Mouse (Mus musculus) intestine, embryonic 16.5 days (tissue): ENCODE data around the gene Gtf3c5. TPM values are rescaled to one million over a fixed set of nuclear protein-coding genes. Genes with fewer than 3 reads are reported as not detected.

Experiments
- ATAC-seq: fragments of 200-750 bp; cut with Nextera tagmentation; 2 replicates; pipeline ENCODE4 v1.8.0; 2017; ENCODE audit warnings: moderate TSS enrichment, moderate library complexity
- H3K27ac ChIP-seq: fragments of 300-500 bp; sonication (generic); 2 replicates; pipeline ENCODE4 v1.5.1; 2014; ENCODE audit warnings: mild to moderate bottlenecking, low read length
- H3K27me3 ChIP-seq: fragments of 300-500 bp; sonication (generic); replicated peaks from 2 replicates; pipeline ENCODE4 v1.6.1; 2014; ENCODE audit warnings: low read length, control low read depth, mixed read lengths; ENCODE audit not compliant: control insufficient read depth, insufficient read depth
- H3K36me3 ChIP-seq: fragments of 300-500 bp; sonication (generic); 2 replicates; pipeline ENCODE4 v1.6.1; 2014; ENCODE audit warnings: low read length, control low read depth; ENCODE audit not compliant: control insufficient read depth, insufficient read depth
- H3K4me1 ChIP-seq: fragments of 300-500 bp; sonication (generic); 2 replicates; pipeline ENCODE4 v1.6.1; 2014; ENCODE audit warnings: low read length, control low read depth, mixed read lengths; ENCODE audit not compliant: control insufficient read depth, insufficient read depth
- H3K4me2 ChIP-seq: fragments of 300-500 bp; sonication (generic); 2 replicates; pipeline ENCODE4 v1.6.1; 2014; ENCODE audit warnings: low read depth, low read length, control low read depth
- H3K4me3 ChIP-seq: fragments of 300-500 bp; sonication (generic); 2 replicates; pipeline ENCODE4 v1.5.1; 2014; ENCODE audit warnings: mild to moderate bottlenecking, low read length
- H3K9ac ChIP-seq: fragments of 300-500 bp; sonication (generic); 2 replicates; pipeline ENCODE4 v1.6.1; 2014; ENCODE audit warnings: low read depth, low read length
- H3K9me3 ChIP-seq: fragments of 300-500 bp; sonication (generic); 2 replicates; pipeline ENCODE4 v1.6.1; 2016; ENCODE audit warnings: low read length, control low read depth; ENCODE audit not compliant: control insufficient read depth
- WGBS: fragments of 180-500 bp; shearing (Covaris S2); extraction: QIAGEN DNeasy Blood & Tissue Kit; methylation state at CpG from one replicate; pipeline ENCODE4 v1.1.7; 2014; 5-methylcytosine and 5-hydroxymethylcytosine counted together
- polyA plus RNA-seq: library from polyadenylated mRNA; unstranded; fragments of >200 nt; fragmentation: Nextera tagmentation; extraction: Ambion mirVana; gene quantifications from 2 replicates; pipeline ENCODE4 v1.2.1, GENCODE M21; 2015

Gene Gtf3c5
- polyA plus RNA-seq, 1 experiment from 2014 or later = 32.2 TPM

- Histone ChIP-seq H3K27me3 (no peaks in the 10 kb centered on the region), H3K27ac (no peak overlapping the region), H3K9me3 (no peaks in the 10 kb centered on the region), H3K4me1 (no peaks in the 10 kb centered on the region), H3K4me2 (no peak overlapping the region), H3K9ac (no peak overlapping the region), H3K4me3 (no peak overlapping the region), H3K36me3 (no peaks in the 10 kb centered on the region)
- WGBS = 77% methylated on average over 6 of the region's 6 CpGs
- ATAC-seq = no peak
Observed at GRCm38 (mm10) chr2:28599569-28599900, 16.0 kb upstream of the Gtf3c5 start.

GRCm38 (mm10) chr2:28598692-28599568, 15.4 kb upstream of the Gtf3c5 start:
- H3K4me3 ChIP-seq = no peak overlapping the region
- no peaks in the 10 kb centered on the region for H3K4me1 ChIP-seq
- WGBS = 56% methylated on average over 12 of the region's 12 CpGs
- no peak for ATAC-seq
- H3K27ac ChIP-seq = no peak overlapping the region
- no peaks in the 10 kb centered on the region for H3K9me3 ChIP-seq
- H3K9ac ChIP-seq = no peak overlapping the region
- H3K36me3 ChIP-seq = no peaks in the 10 kb centered on the region
- H3K27me3 ChIP-seq = no peaks in the 10 kb centered on the region
- H3K4me2 ChIP-seq = no peak overlapping the region

- no peaks in the 10 kb centered on the region for H3K9me3 ChIP-seq
- H3K36me3 ChIP-seq = no peaks in the 10 kb centered on the region
- H3K9ac ChIP-seq = no peak overlapping the region
- H3K27ac ChIP-seq = no peak overlapping the region
- H3K4me2 ChIP-seq = no peak overlapping the region
- ATAC-seq = peak; percentile 64
- H3K4me3 ChIP-seq = no peak overlapping the region
- H3K27me3 ChIP-seq = no peaks in the 10 kb centered on the region
- WGBS = 73% methylated on average over 7 of the region's 7 CpGs
- H3K4me1 ChIP-seq = no peaks in the 10 kb centered on the region
Observed at GRCm38 (mm10) chr2:28597733-28598547, 14.4 kb upstream of the Gtf3c5 start.

GRCm38 (mm10) chr2:28596998-28597397, 13.4 kb upstream of the Gtf3c5 start:
- Histone ChIP-seq H3K27ac (no peak overlapping the region), H3K27me3 (no peaks in the 10 kb centered on the region), H3K4me1 (no peaks in the 10 kb centered on the region), H3K9ac (no peak overlapping the region), H3K36me3 (no peaks in the 10 kb centered on the region), H3K9me3 (no peaks in the 10 kb centered on the region), H3K4me3 (no peak overlapping the region), H3K4me2 (no peak overlapping the region)
- WGBS = 89% methylated on average over 7 of the region's 7 CpGs
- no peak for ATAC-seq

- Histone ChIP-seq H3K27me3 (no peaks in the 10 kb centered on the region), H3K4me2 (no peak overlapping the region), H3K36me3 (no peaks in the 10 kb centered on the region), H3K9ac (no peak overlapping the region), H3K4me1 (no peaks in the 10 kb centered on the region), H3K4me3 (no peak overlapping the region), H3K27ac (no peak overlapping the region), H3K9me3 (no peaks in the 10 kb centered on the region)
- ATAC-seq = no peak
- WGBS = 75% methylated on average over 7 of the region's 7 CpGs
Observed at GRCm38 (mm10) chr2:28596021-28596420, 12.5 kb upstream of the Gtf3c5 start.

- Histone ChIP-seq H3K4me1 (no peaks in the 10 kb centered on the region), H3K9me3 (no peaks in the 10 kb centered on the region), H3K36me3 (no peaks in the 10 kb centered on the region), H3K4me2 (no peak overlapping the region), H3K4me3 (no peak overlapping the region), H3K27me3 (no peaks in the 10 kb centered on the region), H3K9ac (no peak overlapping the region), H3K27ac (no peak overlapping the region)
- WGBS = 6% methylated on average over 15 of the region's 15 CpGs
- no peak for ATAC-seq
Observed at GRCm38 (mm10) chr2:28592809-28593208, 9.3 kb upstream of the Gtf3c5 start.

GRCm38 (mm10) chr2:28591479-28591878, 7.9 kb upstream of the Gtf3c5 start:
- H3K27me3 ChIP-seq = no peaks in the 10 kb centered on the region
- H3K27ac ChIP-seq = no peak overlapping the region
- ATAC-seq = no peak
- H3K9me3 ChIP-seq = no peaks in the 10 kb centered on the region
- H3K4me3 ChIP-seq = no peak overlapping the region
- H3K4me2 ChIP-seq = no peak overlapping the region
- H3K4me1 ChIP-seq = no peaks in the 10 kb centered on the region
- no peaks in the 10 kb centered on the region for H3K36me3 ChIP-seq
- no peak overlapping the region for H3K9ac ChIP-seq
- 62% methylated on average over 2 of the region's 2 CpGs for WGBS

- H3K9me3 ChIP-seq = no peaks in the 10 kb centered on the region
- H3K4me3 ChIP-seq = no peak overlapping the region
- no peak overlapping the region for H3K4me2 ChIP-seq
- H3K27ac ChIP-seq = no peak overlapping the region
- no peak overlapping the region for H3K9ac ChIP-seq
- H3K4me1 ChIP-seq = no peaks in the 10 kb centered on the region
- H3K36me3 ChIP-seq = no peaks in the 10 kb centered on the region
- WGBS = 42% methylated on average over 1 of the region's 1 CpGs
- ATAC-seq = no peak
- no peaks in the 10 kb centered on the region for H3K27me3 ChIP-seq
Observed at GRCm38 (mm10) chr2:28588574-28588973, 5.0 kb upstream of the Gtf3c5 start.

GRCm38 (mm10) chr2:28585730-28586129, 2.2 kb upstream of the Gtf3c5 start:
- Histone ChIP-seq H3K27me3 (no peaks in the 10 kb centered on the region), H3K4me3 (no peak overlapping the region), H3K36me3 (no peaks in the 10 kb centered on the region), H3K9me3 (no peaks in the 10 kb centered on the region), H3K4me2 (no peak overlapping the region), H3K4me1 (peaks cover 7% of the 10 kb centered on the region; the same call in 1 of the 2 replicates), H3K9ac (no peak overlapping the region), H3K27ac (no peak overlapping the region)
- ATAC-seq = peak; percentile 27; the same call in 1 of the 2 replicates
- WGBS = 34% methylated on average over 2 of the region's 2 CpGs
